Mouse (Mus musculus): Measurements from ENCODE around the gene Slc20a1. TPM values are rescaled to one million over a fixed set of nuclear protein-coding genes. Genes with fewer than 3 reads are reported as not detected.

Slc20a1 gene
- polyA plus RNA-seq, 1 experiment from 2014 or later: 48.6 TPM

DNA sequence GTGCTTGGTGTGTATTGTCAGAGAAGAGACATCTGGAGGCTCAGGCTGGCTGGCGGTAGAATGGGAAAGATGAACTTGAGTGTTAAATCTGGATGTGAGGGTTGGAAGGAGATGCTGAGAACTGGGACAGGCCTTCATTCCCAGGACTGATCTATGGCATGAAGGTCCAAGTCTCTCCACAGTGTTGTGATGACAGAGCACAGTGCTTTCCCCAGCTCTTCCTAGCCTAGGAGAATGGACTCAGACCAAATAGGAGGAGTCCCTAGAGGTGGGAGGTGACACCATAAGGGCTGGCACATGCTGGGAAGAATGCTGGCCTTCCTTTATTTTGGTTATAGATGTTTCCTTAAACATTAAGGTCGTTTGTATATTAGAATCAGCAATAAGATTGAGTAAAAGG, 13.4 kb downstream of the Slc20a1 start:
- Histone ChIP-seq H3K9me3 (replicated peaks) (no peaks in the 10 kb centered on the region), H3K4me3 (replicated peaks) (no peak overlapping the region), H3K9ac (0 out of 2 replicates have a peak overlapping the region, but pooled peaks have one; percentile 8), H3K27ac (peak overlapping the region; percentile 90), H3K4me2 (no peak overlapping the region), H3K36me3 (peaks cover 72% of the 10 kb centered on the region), H3K27me3 (no peaks in the 10 kb centered on the region), H3K4me1 (replicated peaks) (peaks cover 94% of the 10 kb centered on the region)
- ATAC-seq (ENCODE audit: low read depth) (no peak), DNase-seq (no peak)
- 71% methylated on average over 2 of the region's 2 CpGs for WGBS (ENCODE audit: insufficient replicate concordance)

GRCm38 (mm10) chr2:129212566-129212965, 14.0 kb downstream of the Slc20a1 start:
- Histone ChIP-seq H3K4me1 (replicated peaks) (peaks cover 88% of the 10 kb centered on the region), H3K27ac (peak overlapping the region; percentile 90), H3K9me3 (replicated peaks) (no peaks in the 10 kb centered on the region), H3K36me3 (peaks cover 66% of the 10 kb centered on the region), H3K4me3 (replicated peaks) (no peak overlapping the region), H3K9ac (0 out of 2 replicates have a peak overlapping the region, but pooled peaks have one; percentile 8), H3K27me3 (no peaks in the 10 kb centered on the region), H3K4me2 (no peak overlapping the region)
- DNase-seq: no peak
- ATAC-seq (ENCODE audit: low read depth): no peak
- WGBS (ENCODE audit: insufficient replicate concordance): 83% methylated on average over 7 of the region's 7 CpGs

- DNase-seq (peak; percentile 69), ATAC-seq (ENCODE audit: low read depth) (peak; percentile 98)
- peak overlapping the region; percentile 41; the same call in 1 of the 2 replicates for H3K9ac ChIP-seq
- H3K4me3 ChIP-seq (replicated peaks): no peak overlapping the region
- peaks cover 44% of the 10 kb centered on the region for H3K36me3 ChIP-seq
- H3K27me3 ChIP-seq: no peaks in the 10 kb centered on the region
- 28% methylated on average over 5 of the region's 5 CpGs for WGBS (ENCODE audit: insufficient replicate concordance)
- no peak overlapping the region for H3K4me2 ChIP-seq
- peak overlapping the region; percentile 90 for H3K27ac ChIP-seq
- peaks cover 67% of the 10 kb centered on the region for H3K4me1 ChIP-seq (replicated peaks)
- H3K9me3 ChIP-seq (replicated peaks): no peaks in the 10 kb centered on the region
These were observed 16.2 kb downstream of the Slc20a1 start for GRCm38 (mm10) chr2:129214774-129215173.

DNA sequence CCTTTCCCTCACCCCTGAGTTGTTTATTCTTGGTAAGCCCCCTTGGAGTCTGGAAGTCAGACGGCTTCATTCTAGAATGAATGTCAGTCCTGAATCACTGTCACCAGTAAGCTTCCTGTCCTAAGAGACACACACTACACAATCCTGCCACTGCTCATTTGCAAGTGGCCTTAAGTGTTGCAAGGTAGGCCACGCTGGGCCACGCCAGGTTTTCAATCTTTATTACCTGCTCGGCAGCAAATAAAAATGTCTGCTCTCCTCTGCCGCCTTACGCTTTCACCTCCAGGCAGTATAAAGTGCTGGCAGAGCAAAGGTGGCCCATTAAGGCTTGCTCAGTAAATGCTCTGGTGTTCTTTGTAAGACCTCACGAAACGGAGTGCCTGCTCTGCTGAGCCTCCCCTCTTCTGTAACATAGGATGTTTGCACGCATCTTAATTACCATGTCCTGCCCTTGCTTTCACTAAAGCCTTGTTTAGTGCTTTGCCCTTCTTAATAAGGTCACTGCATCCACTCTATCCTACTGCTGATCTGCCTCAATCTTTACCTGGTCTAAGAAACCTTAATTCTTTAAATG, 19.1 kb downstream of the Slc20a1 start:
- Histone ChIP-seq H3K36me3 (peaks cover 15% of the 10 kb centered on the region), H3K4me1 (replicated peaks) (peaks cover 46% of the 10 kb centered on the region), H3K4me3 (replicated peaks) (no peak overlapping the region), H3K9ac (no peak overlapping the region), H3K27ac (peak overlapping the region; percentile 90; the same call in 1 of the 2 replicates), H3K27me3 (no peaks in the 10 kb centered on the region), H3K4me2 (no peak overlapping the region), H3K9me3 (replicated peaks) (no peaks in the 10 kb centered on the region)
- WGBS (ENCODE audit: insufficient replicate concordance): 79% methylated on average over 9 of the region's 9 CpGs
- no peak for DNase-seq
- ATAC-seq (ENCODE audit: low read depth): no peak

DNA sequence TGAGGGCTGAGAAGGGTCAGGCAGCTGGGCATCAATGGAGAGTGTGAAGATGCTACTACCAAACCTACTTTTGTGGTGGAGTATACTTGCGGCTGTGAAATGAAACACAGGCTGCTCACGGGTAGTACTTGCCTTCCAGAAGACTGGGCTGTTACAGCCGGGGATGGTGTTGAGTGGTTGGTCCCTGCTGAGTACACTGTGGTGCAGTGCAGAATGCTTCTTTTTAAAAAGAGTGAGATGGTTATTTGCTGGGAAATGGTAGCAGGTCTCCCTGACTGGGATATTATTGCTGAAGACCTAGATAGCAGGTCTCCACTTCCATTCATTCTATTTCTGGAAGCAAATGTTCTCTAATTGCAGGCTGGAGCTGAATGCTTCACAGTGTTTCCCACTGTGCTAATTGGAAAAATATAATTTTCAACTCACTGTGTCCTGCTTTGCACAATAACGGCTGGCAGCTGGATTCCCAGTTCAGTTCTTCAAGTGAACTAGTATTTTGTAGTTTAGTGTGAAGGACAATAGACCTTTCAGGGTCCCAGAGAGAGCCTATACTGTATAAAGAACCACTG, 20.1 kb downstream of the Slc20a1 start:
- Histone ChIP-seq H3K27me3 (no peaks in the 10 kb centered on the region), H3K4me3 (replicated peaks) (no peak overlapping the region), H3K36me3 (0 out of 2 replicates have a peak, but pooled peaks cover 7% of the 10 kb centered on the region), H3K27ac (peak overlapping the region; percentile 90), H3K9me3 (replicated peaks) (no peaks in the 10 kb centered on the region), H3K9ac (no peak overlapping the region), H3K4me1 (replicated peaks) (peaks cover 43% of the 10 kb centered on the region), H3K4me2 (no peak overlapping the region)
- ATAC-seq (ENCODE audit: low read depth): no peak
- WGBS (ENCODE audit: insufficient replicate concordance): 81% methylated on average over 4 of the region's 4 CpGs
- no peak for DNase-seq

GRCm38 (mm10) chr2:129221097-129221632, 22.6 kb downstream of the Slc20a1 start:
- no peak overlapping the region for H3K9ac ChIP-seq
- ATAC-seq (ENCODE audit: low read depth): no peak
- no peaks in the 10 kb centered on the region for H3K9me3 ChIP-seq (replicated peaks)
- H3K27ac ChIP-seq: peak overlapping the region; percentile 2; the same call in 1 of the 2 replicates
- 70% methylated on average over 9 of the region's 9 CpGs for WGBS (ENCODE audit: insufficient replicate concordance)
- no peak overlapping the region for H3K4me3 ChIP-seq (replicated peaks)
- no peak for DNase-seq
- H3K27me3 ChIP-seq: no peaks in the 10 kb centered on the region
- no peaks in the 10 kb centered on the region for H3K36me3 ChIP-seq
- peaks cover 43% of the 10 kb centered on the region for H3K4me1 ChIP-seq (replicated peaks)
- no peak overlapping the region for H3K4me2 ChIP-seq

GRCm38 (mm10) chr2:129224178-129224577, 25.6 kb downstream of the Slc20a1 start:
- no peak for ATAC-seq (ENCODE audit: low read depth)

GRCm38 (mm10) chr2:129225251-129225819, 26.8 kb downstream of the Slc20a1 start:
- H3K4me2 ChIP-seq: peak overlapping the region; percentile 64
- H3K4me3 ChIP-seq (replicated peaks): peak overlapping the region; percentile 40
- no peak for DNase-seq
- H3K36me3 ChIP-seq: no peaks in the 10 kb centered on the region
- peaks cover 74% of the 10 kb centered on the region for H3K4me1 ChIP-seq (replicated peaks)
- no peaks in the 10 kb centered on the region for H3K9me3 ChIP-seq (replicated peaks)
- ATAC-seq (ENCODE audit: low read depth): no peak
- 75% methylated on average over 17 of the region's 17 CpGs for WGBS (ENCODE audit: insufficient replicate concordance)
- peak overlapping the region; percentile 100 for H3K27ac ChIP-seq
- H3K27me3 ChIP-seq: no peaks in the 10 kb centered on the region
- H3K9ac ChIP-seq: peak overlapping the region; percentile 87

More at GRCm38 (mm10) chr2:129224178-129224577, 25.6 kb downstream of the Slc20a1 start:
- whole genome bisulfite sequencing (ENCODE audit: insufficient replicate concordance): 75% methylated on average over 4 of the region's 4 CpGs
- Histone ChIP-seq H3K9me3 (replicated peaks) (no peaks in the 10 kb centered on the region), H3K4me3 (replicated peaks) (no peak overlapping the region), H3K27ac (peak overlapping the region; percentile 100), H3K27me3 (no peaks in the 10 kb centered on the region), H3K4me1 (replicated peaks) (peaks cover 62% of the 10 kb centered on the region), H3K4me2 (no peak overlapping the region), H3K36me3 (no peaks in the 10 kb centered on the region), H3K9ac (peak overlapping the region; percentile 37; the same call in 1 of the 2 replicates)
- DNase-seq: no peak

DNA sequence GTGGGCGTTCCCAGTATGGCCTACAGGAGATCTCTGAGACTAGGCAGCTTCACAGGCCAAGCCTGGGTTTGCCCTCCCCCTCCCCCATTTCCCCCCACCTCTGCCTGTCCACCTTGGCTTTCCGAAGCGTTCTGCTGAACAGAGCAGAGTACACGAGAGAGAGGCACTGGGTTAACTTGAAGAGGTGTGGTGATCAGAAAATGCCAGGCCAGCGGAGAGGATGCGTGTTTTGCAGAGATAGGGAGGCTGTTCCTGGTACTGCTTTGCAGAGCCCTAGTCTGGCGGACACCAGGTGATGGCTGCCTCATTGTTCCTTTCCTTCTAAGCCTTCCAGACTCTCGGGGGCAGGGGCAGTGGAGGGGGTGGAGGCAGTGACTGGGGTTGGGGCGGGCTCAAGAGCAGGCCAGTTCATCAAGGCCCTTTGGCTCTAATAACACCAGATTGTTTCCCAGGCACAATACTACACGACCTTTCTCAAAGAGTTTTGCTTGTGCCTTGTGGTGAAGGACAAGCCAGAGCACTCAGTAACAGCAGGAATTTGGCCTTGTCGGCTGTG, 27.8 kb downstream of the Slc20a1 start:
- 15% methylated on average over 11 of the region's 11 CpGs for WGBS (ENCODE audit: insufficient replicate concordance)
- no peaks in the 10 kb centered on the region for H3K36me3 ChIP-seq
- DNase-seq (peak; percentile 93), ATAC-seq (ENCODE audit: low read depth) (peak; percentile 93)
- H3K27ac ChIP-seq: peak overlapping the region; percentile 100
- H3K4me1 ChIP-seq (replicated peaks): peaks cover 77% of the 10 kb centered on the region
- no peaks in the 10 kb centered on the region for H3K27me3 ChIP-seq
- H3K9me3 ChIP-seq (replicated peaks): no peaks in the 10 kb centered on the region
- peak overlapping the region; percentile 40 for H3K4me3 ChIP-seq (replicated peaks)
- peak overlapping the region; percentile 87 for H3K9ac ChIP-seq
- H3K4me2 ChIP-seq: peak overlapping the region; percentile 64

GRCm38 (mm10) chr2:129227011-129227529, 28.5 kb downstream of the Slc20a1 start:
- WGBS (ENCODE audit: insufficient replicate concordance): 48% methylated on average over 7 of the region's 7 CpGs
- H3K27ac ChIP-seq: peak overlapping the region; percentile 100

GRCm38 (mm10) chr2:129227709-129228108, 29.1 kb downstream of the Slc20a1 start:
- Histone ChIP-seq H3K9ac (peak overlapping the region; percentile 87), H3K27ac (peak overlapping the region; percentile 100), H3K27me3 (no peaks in the 10 kb centered on the region), H3K4me1 (replicated peaks) (peaks cover 90% of the 10 kb centered on the region), H3K4me3 (replicated peaks) (peak overlapping the region; percentile 40), H3K36me3 (no peaks in the 10 kb centered on the region), H3K9me3 (replicated peaks) (no peaks in the 10 kb centered on the region), H3K4me2 (peak overlapping the region; percentile 64)
- peak; percentile 86 for ATAC-seq (ENCODE audit: low read depth)
- DNase-seq: peak; percentile 92
- 13% methylated on average over 6 of the region's 7 CpGs for WGBS (ENCODE audit: insufficient replicate concordance)

More at GRCm38 (mm10) chr2:129227011-129227529, 28.5 kb downstream of the Slc20a1 start:
- peaks cover 84% of the 10 kb centered on the region for H3K4me1 ChIP-seq (replicated peaks)
- H3K27me3 ChIP-seq: no peaks in the 10 kb centered on the region
- no peaks in the 10 kb centered on the region for H3K9me3 ChIP-seq (replicated peaks)
- ATAC-seq (ENCODE audit: low read depth) (no peak), DNase-seq (no peak)
- peak overlapping the region; percentile 64 for H3K4me2 ChIP-seq
- H3K36me3 ChIP-seq: no peaks in the 10 kb centered on the region
- H3K9ac ChIP-seq: peak overlapping the region; percentile 87
- peak overlapping the region; percentile 40 for H3K4me3 ChIP-seq (replicated peaks)

Data from liver, embryonic 13.5 days (tissue).